In genomic region chr3:120192439-120193326, GRCm38 (mm10) we compare ENCODE assay signal across 10 mouse cellular contexts.
DNase-seq lines count a peak whose midpoint lies in the region; ATAC-seq lines count a peak whose summit lies in the region.
"Had no signal": no experiment of that assay in that cellular context is flagged by ENCODE, and none has a peak within 500 bp of the region (broad histone marks: within the 10 kb centered on the region; RNA-seq: fewer than 3 reads in every experiment).

No protein-coding gene starts in this region.

- peak overlapping the region; percentile 19; the same call in 1 of the 2 replicates for H3K4me2 ChIP-seq in midbrain, embryonic 12.5 days (replicated peaks)
- H3K4me2 ChIP-seq: stomach, embryonic 15.5 days had no signal

- no peaks in the 10 kb centered on the region for H3K36me3 ChIP-seq in midbrain, embryonic 12.5 days
- H3K36me3 ChIP-seq: stomach, embryonic 15.5 days had no signal

- 36% methylated on average over 15 of the region's 15 CpGs for WGBS in midbrain, embryonic 12.5 days

- H3K4me3 ChIP-seq in midbrain, embryonic 12.5 days = no peak overlapping the region
- H3K4me3 ChIP-seq: erythroblast, embryonic 14.5 days; stomach, embryonic 15.5 days had no signal

- peak; percentile 75 for ATAC-seq in midbrain, embryonic 12.5 days (ENCODE audit: low FRiP score, low read depth)
- ATAC-seq in CD4-positive, CD25-positive, alpha-beta regulatory T cell, adult 4 months = no peak

- H3K27ac ChIP-seq in midbrain, embryonic 12.5 days (replicated peaks) = no peak overlapping the region
- H3K27ac ChIP-seq: stomach, embryonic 15.5 days had no signal

- peak; percentile 60 for DNase-seq in ZHBTc4 (ENCODE audit: low read depth, low spot score)
- DNase-seq in cerebellum, adult 8-10 months = peak; percentile 45
- peak; percentile 51 to 88 for DNase-seq in frontal cortex, adult 2 months (ENCODE audit: extremely low spot score in 1 of 2, low spot score in 1 of 2)
- DNase-seq in kidney, adult 11 months = peak; percentile 14
- DNase-seq in left cerebral cortex, adult 9 months (ENCODE audit: low spot score in 2 of 2) = peak; percentile 22 to 84
- peak; percentile 20 for DNase-seq in urinary bladder, adult 2 months (ENCODE audit: low spot score)

- no peak overlapping the region for H3K9ac ChIP-seq in midbrain, embryonic 12.5 days (replicated peaks)
- H3K9ac ChIP-seq: stomach, embryonic 15.5 days had no signal

- no peaks in the 10 kb centered on the region for H3K9me3 ChIP-seq in midbrain, embryonic 12.5 days
- H3K9me3 ChIP-seq: stomach, embryonic 15.5 days had no signal

- peaks cover 8% of the 10 kb centered on the region; the same call in 1 of the 2 replicates for H3K4me1 ChIP-seq in midbrain, embryonic 12.5 days

- no peaks in the 10 kb centered on the region for H3K27me3 ChIP-seq in midbrain, embryonic 12.5 days
- H3K27me3 ChIP-seq: stomach, embryonic 15.5 days had no signal

Comparison
In these comparisons a context has a peak if more than half of its experiments do, and no peak if none do; other contexts are left out.
1. DNase-seq: peak in every context shown above with its lines; median percentile 70 in frontal cortex, adult 2 months; 60 in ZHBTc4; 53 in left cerebral cortex, adult 9 months; 45 in cerebellum, adult 8-10 months; 20 in urinary bladder, adult 2 months; 14 in kidney, adult 11 months.